Mouse (Mus musculus) gastrocnemius, postnatal 36 days (tissue): Measurements from ENCODE around the gene Dst. TPM values are rescaled to one million over a fixed set of nuclear protein-coding genes. Genes with fewer than 3 reads are reported as not detected.

Experiments
- DNase-seq, 2 experiments: peaks; one replicate each; pipeline ENCODE4 v3.0.0; 2022
- intact Hi-C: fragments of 180-260 bp; cut with DNase I; formaldehyde crosslinking; loops from one replicate; pipeline ENCODE4 v1.15.1; 2025
- total RNA-seq, 2 experiments: library from RNA; stranded (reverse); gene quantifications; 2 replicates each; pipeline ENCODE4 v1.2.3; 2021

Gene Dst
- total RNA-seq, 2 experiments from 2014 or later: 215 to 242 TPM

DNA sequence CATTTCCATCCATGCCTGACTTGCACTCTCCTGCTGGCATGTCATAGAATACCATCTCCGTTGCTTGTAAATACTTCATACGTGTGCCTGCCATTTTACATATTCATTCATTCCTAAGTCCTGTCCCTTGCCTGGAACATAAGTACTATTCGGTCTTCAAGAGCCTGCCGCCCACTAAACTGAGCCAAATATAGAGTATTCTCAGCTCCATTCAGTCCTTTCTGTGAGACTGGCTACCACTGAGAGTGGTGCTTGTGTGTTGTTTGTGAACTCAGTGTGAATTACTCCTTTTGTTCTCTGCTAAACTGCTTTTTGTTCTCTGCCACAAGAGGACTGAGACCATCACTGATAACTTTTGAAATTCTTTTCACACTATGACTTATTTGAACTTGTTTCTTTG, 59.2 kb downstream of the Dst start:
- intact Hi-C loops: loop anchor here (2.0 kb wide), 1 partner anchor 74 kb away; no protein-coding TSS in a partner anchor
- no peak for DNase-seq

- no peak for DNase-seq
- intact Hi-C loops: no loop called here
Observed at GRCm38 (mm10) chr1:33969910-33970309, 61.9 kb downstream of the Dst start.

DNA sequence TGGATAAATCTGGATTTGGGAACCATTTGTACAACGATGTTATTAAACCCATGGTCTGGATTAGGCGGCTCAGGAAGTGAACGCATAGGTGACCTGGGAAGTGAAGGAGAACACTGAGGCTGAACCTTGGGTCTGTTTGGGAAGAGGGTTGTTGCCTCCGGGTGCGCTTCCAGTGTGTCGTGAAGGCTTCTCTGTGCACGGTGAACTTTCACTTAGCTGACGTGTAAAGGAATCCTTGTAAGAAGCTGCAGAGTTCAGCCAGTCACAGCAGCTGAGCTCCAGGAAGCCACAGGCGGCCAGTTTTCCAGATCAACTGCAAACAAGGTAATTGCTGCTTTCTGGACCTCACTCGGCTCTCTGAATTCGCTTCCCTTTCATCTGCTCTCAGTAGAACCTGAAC, 66.4 kb downstream of the Dst start:
- intact Hi-C loops: no loop called here
- DNase-seq: no peak

DNA sequence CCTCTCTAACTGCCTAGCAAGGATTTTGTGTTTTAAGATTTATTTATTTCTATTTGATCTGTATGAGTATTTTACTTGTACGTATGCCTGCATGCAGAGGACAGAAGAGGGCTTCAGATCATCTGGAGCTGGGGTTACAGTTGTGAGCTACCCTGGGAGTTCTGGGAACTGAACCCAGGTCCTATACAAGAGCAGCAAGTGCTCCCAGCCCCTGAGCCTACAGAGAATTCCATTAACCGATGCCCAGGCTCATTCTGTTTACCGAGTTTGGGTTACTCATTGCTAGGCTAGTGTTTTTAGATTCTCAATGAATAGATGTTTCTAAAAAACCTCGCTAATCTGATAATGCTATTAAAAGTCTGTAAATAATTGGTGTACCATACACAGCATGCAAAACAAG, 67.3 kb downstream of the Dst start:
- intact Hi-C loops: no loop called here
- DNase-seq: no peak

DNA sequence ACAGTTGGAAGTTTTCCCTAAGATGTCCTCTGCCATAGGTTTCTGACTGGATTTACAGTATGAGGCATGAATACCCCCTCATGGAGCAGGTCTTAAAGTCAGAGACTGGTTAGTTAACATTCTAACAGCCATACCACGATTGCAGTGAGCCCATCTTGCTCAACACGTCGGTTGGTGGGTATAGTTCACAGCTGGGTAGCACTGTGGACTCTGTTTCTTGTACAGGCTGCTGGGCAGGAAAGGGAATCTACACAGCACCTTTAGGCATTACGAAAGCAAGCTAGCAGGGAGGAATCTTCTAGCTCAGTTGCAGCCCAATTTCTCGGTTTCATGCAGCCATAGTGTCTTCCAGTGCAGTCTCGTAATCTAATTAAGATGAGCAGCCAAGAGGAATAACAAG, 69.8 kb downstream of the Dst start:
- intact Hi-C loops: no loop called here
- no peak for DNase-seq

- intact Hi-C loops: no loop called here
- DNase-seq: no peak
Observed at GRCm38 (mm10) chr1:33980420-33980819, 72.4 kb downstream of the Dst start.

DNA sequence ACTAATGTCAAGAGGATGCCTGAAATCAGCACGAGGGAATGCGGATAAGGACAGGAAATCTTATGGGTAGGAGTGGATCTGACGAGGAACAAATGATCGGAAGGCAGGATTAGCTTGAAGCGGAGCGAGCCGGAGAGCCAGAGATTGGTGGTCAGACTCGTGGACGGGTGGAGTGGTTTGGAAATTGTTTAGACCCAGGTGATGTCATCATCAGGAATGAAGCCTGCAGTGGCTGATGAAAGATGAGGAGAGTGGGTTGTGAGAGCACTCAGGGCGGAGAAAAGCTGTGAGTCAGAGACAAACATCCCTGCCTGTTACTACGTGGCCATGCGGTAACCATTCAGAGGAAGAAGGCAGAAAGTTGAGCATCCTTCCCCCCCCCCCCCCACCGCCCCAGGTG, 81.6 kb downstream of the Dst start:
- intact Hi-C loops: no loop called here
- DNase-seq: no peak

DNA sequence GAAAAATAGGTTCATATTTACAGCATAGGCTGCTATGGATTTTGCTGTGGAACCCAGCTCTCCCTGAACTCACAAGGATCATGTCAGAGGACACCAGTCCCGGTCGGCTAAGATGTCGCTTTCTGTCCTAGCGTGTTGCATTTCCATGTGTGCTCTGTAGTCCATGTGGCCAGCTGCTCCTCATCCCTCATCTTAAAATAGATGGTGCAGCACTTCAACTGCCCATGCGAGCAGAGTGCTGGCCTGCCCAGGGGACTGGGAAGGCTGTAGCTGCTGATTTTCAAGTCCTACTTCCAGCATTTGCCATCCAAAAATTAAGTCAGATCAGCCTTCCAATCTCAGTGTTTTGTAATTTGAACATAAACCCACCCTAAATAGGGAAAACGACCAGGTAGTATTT, 83.0 kb downstream of the Dst start:
- DNase-seq: no peak
- intact Hi-C loops: no loop called here

DNA sequence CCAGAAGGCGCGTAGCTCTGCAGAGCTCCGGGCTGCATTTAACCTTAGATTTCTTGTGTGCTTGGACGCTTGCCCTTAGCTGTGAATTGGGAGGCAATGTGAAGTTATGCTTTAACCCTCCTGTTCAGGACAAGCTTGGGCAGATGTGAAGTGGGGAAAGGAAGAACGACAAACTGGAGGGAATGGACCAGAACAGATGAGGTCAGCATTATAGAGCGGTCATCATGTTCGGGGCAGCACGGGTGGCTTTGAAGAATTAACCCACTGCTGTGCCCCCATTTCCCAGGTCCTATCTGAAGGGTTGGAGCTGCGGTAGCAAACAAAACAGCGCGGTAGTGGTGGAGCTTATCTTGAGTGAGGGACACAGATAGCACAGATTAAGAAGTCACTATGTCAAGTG, 84.8 kb downstream of the Dst start:
- intact Hi-C loops: no loop called here
- no peak for DNase-seq

GRCm38 (mm10) chr1:33994201-33994600, 86.2 kb downstream of the Dst start:
- DNase-seq: no peak
- intact Hi-C loops: no loop called here

DNA sequence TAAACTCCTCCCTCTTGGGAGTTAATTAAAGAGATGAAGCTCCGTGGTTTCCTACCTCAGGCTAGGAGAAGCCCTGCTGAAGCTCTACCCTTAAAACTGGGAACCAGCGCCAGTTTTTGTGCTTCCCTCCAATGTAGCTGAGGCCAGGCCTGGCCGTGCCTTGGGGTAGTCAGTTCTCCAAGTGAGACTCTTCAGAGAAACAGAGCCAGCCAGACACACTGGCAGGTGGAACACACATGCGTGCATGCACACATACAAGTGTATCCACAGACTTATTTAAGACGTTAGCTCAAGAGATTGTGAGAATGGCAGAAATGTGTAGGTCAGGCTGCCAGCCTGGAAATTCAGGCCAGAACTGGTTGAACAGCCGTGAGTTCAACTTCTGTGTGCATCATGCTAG, 87.4 kb downstream of the Dst start:
- intact Hi-C loops: no loop called here
- no peak for DNase-seq

GRCm38 (mm10) chr1:33996105-33996887, 88.3 kb downstream of the Dst start:
- no peak for DNase-seq

DNA sequence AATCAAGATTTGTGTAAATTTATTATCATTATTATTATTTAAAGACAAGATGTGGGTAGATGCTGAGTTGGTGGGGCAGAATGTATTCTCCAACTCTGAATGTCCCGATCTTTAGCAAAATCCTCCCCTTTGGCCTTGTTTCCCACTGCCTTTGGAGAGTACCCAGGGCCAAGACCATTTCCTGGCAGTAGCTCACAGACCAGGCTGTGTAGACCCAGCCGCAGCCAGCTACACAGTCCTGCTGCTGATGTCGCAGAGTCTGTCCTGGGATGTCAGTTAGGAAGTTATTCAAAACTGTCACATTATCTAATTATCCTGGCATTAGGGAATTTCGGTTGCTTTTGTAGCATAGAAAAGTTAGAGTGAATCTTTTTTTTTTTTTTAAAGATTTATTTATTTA, 94.3 kb downstream of the Dst start:
- intact Hi-C loops: no loop called here
- no peak for DNase-seq

More at GRCm38 (mm10) chr1:33996105-33996887, 88.3 kb downstream of the Dst start:
- intact Hi-C loops: no loop called here

DNA sequence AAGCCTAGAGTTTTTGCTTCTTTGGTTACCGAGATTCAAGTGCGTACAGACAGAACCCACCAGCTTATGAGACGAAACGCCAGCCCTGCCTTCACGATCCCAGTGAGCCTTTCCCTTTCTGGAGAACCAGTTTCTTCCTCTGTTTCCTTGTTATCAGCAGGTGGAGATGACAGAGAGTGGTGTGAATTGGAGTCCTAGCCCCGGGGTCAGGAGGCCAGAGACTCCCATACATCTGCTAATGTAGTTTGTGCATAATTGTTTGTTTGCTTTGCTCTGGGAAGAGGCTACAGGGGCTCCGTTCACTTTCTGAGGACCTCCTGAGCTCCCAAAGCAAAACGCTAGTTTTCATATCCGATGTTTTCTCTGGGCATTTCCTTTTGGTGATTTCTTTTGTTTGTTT, 94.9 kb downstream of the Dst start:
- no peak for DNase-seq
- intact Hi-C loops: no loop called here

- DNase-seq: no peak
- intact Hi-C loops: loop anchor here (5.0 kb wide), 1 partner anchor 112 kb away; no protein-coding TSS in a partner anchor
Observed at GRCm38 (mm10) chr1:34005238-34005725, 97.3 kb downstream of the Dst start.

- DNase-seq: peak in 1 of 2 experiments; percentile 57
- intact Hi-C loops: loop anchor here (2.0 to 5.0 kb wide), 2 partner anchors 47 to 111 kb away; no protein-coding TSS in a partner anchor
Observed at GRCm38 (mm10) chr1:34005726-34006638, 98.0 kb downstream of the Dst start.

DNA sequence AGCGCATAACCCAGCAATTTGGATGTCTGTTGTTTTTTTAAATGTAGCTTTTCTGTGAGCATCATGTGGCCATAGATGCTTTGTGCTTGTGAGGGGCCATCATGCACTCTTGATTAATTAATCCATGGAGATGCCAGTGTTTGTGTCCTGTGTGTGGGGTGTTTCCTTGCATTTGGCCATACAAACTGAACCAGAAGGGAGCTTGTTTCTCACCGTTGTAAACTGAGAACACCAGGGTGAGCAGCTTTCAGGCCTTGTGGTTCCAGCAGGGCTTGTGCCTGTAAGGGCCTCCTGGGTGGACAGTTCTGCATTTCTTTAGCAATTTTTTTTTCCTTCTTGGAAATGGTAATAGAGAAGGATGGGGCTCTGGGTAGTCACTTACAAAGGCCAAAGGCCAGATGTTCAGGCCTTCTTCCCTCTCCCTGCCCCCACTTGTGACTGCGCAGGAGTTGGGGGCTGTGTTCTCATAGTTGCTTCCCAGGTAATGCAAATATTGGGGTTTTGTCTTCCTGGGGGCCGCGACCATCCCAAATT, 98.9 kb downstream of the Dst start:
- no peak for DNase-seq
- intact Hi-C loops: loop anchor here (2.0 to 5.0 kb wide), 2 partner anchors 46 to 110 kb away; no protein-coding TSS in a partner anchor

DNA sequence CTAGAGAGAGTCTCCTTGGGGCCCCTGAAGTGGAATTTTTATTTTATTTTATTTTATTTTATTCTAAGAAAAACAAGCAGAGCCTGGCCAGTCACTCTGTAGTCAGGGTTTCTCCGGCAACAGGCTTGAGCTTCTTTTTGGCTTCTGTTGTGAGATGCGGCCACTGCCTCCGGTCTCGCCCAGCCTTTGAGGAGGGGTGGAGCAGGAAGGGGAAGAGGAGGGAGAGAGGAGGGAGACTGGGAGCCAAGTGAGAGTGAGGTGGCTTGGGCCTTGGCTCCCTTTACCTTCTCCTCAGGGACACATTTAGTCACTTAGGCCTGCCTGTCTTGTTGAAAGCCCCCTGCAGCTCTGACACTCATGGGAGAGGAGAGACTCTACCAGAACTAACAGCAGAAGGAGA, 99.4 kb downstream of the Dst start:
- intact Hi-C loops: loop anchor here (2.0 to 5.0 kb wide), 2 partner anchors 45 to 110 kb away; no protein-coding TSS in a partner anchor
- no peak for DNase-seq

DNA sequence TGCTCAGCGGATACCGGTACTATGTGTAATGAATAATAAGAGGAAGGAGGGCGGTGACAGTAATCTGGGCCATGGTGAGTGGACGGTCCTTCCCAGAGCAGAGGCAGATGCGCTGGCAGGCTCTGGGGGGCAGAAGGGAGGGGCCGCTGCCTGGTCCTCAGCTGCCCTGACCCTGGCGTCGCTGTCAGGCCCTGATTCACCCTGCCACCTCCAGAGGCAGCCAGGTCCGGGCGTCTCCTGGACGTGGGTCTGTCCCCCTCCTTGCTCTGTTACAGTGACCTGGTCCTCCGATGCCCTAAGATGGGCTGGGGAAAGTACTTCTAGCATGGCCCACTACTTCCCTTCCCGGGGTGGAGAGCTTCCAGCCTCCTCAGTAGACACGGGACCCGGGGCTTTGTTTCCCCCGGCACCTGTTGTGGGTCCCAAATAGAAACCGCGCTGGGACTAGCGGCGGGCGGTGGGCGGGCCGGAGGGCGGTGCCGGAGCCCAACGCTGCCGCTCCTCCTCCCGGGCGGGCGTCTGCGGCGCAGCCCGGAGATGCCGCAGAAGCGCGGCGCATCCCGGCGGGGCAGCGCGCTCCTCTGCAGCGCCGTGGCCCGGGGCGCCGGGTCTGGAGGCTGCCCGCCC, 103.1 kb downstream of the Dst start:
- intact Hi-C loops: no loop called here
- DNase-seq: peak; percentile 70 to 74

DNA sequence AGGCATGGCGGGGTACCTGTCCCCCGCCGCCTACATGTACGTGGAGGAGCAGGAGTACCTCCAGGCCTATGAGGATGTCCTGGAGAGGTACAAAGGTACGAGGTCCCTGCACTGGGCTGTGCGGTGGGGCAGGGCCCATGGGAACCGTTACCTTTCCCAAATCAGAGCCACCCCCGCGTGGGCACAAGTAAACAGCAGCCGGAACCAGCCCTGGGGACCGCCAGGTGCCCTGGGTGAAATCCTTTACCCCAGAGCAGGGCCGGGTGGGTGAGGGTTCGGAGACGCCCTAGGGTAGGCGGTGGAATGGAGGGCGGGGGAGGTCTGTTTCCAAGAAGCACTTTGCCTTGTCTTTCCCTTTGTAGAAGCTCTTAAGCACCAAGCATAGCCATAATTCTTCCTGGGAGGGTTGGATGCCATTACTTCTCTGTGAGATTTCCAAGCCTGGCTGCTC, 103.8 kb downstream of the Dst start:
- DNase-seq: no peak
- intact Hi-C loops: no loop called here
